Mouse (Mus musculus) MEL (cell line): Measurements from ENCODE around the gene Gm1113.

ENCODE experiments used
- CHD2 ChIP-seq: IDR thresholded peaks from 2 replicates; pipeline ENCODE4 v1.6.1; 2011; ENCODE audit warnings: low read length, improper control_type of control experiment
- CTCF ChIP-seq, 3 experiments: IDR thresholded peaks in 2 of 3; conservative IDR thresholded peaks in 1 of 3; 2 replicates each; pipeline ENCODE4 v1.5.1; 2011 to 2012; ENCODE audit warnings: low read length in 3 of 3, low read depth in 2 of 3, mild to moderate bottlenecking in 2 of 3, improper control_type of control experiment in 1 of 3, inconsistent platforms in 1 of 3, mixed read lengths in 1 of 3, moderate library complexity in 1 of 3; ENCODE audit not compliant: control insufficient read depth in 1 of 3, insufficient read depth in 1 of 3, poor library complexity in 1 of 3, severe bottlenecking in 1 of 3
- E2F4 ChIP-seq: IDR thresholded peaks from 2 replicates; pipeline ENCODE4 v1.6.1; 2011; ENCODE audit warnings: low read depth, low read length, improper control_type of control experiment, borderline replicate concordance
- EP300 ChIP-seq, 2 experiments: IDR thresholded peaks; 2 replicates each; pipeline ENCODE4 v1.6.1; 2011; ENCODE audit warnings: improper control_type of control experiment in 2 of 2, low read length in 2 of 2, low read depth in 1 of 2, mild to moderate bottlenecking in 1 of 2
- ETS1 ChIP-seq: IDR thresholded peaks from 2 replicates; pipeline ENCODE4 v1.6.1; 2012; ENCODE audit warnings: low read depth, mild to moderate bottlenecking, inconsistent platforms, low read length, improper control_type of control experiment, moderate library complexity
- GABPA ChIP-seq: IDR thresholded peaks from 2 replicates; pipeline ENCODE4 v1.6.1; 2012; ENCODE audit warnings: low read depth, mild to moderate bottlenecking, inconsistent platforms, low read length, improper control_type of control experiment, moderate library complexity
- HCFC1 ChIP-seq: IDR thresholded peaks from 2 replicates; pipeline ENCODE4 v1.6.1; 2012; ENCODE audit warnings: low read depth, mild to moderate bottlenecking, inconsistent platforms, low read length, improper control_type of control experiment, moderate library complexity
- NRF1 ChIP-seq: IDR thresholded peaks from 2 replicates; pipeline ENCODE4 v1.6.1; 2014; ENCODE audit warnings: low read depth, mild to moderate bottlenecking, inconsistent platforms, low read length, improper control_type of control experiment, moderate library complexity; ENCODE audit not compliant: poor library complexity, insufficient read depth, severe bottlenecking
- POLR2A ChIP-seq, 2 experiments: IDR thresholded peaks; 2 replicates each; pipeline ENCODE4 v1.6.1; 2011 to 2012; ENCODE audit warnings: low read length in 2 of 2, mild to moderate bottlenecking in 2 of 2, control low read depth in 1 of 2, improper control_type of control experiment in 1 of 2, low read depth in 1 of 2, moderate library complexity in 1 of 2; ENCODE audit not compliant: control insufficient read depth in 1 of 2, insufficient read depth in 1 of 2, poor library complexity in 1 of 2
- RCOR1 ChIP-seq: IDR thresholded peaks from 2 replicates; pipeline ENCODE4 v1.6.1; 2012; ENCODE audit warnings: low read depth, mild to moderate bottlenecking, inconsistent platforms, low read length, improper control_type of control experiment
- ZC3H11A ChIP-seq: IDR thresholded peaks from 2 replicates; pipeline ENCODE4 v1.6.1; 2012; ENCODE audit warnings: low read depth, mild to moderate bottlenecking, inconsistent platforms, low read length, improper control_type of control experiment

DNA sequence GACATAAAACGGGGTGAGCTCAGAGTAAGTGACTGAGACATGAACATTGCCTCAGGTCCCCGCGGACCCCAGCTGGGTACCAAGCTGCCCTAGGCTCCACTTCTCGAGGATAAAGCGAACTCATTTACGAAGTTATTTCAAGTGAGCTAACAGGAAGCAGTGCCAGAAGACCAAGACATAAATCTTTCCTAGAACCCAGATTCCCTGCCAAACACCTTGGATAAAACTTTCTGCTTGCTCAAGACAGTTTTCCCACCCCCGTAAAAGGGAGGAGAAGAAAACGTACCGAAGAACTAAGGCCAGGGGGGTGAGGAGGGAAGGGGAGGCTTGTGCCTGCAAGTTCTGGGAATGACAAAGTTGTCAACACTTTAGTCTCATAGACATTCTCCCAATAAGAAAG is 15.2 kb upstream of the Gm1113 start:
- TF ChIP-seq POLR2A (IDR thresholded peaks at IDR 0.05; ENCODE audit: control insufficient read depth in 1 of 2, insufficient read depth in 1 of 2, low read depth in 1 of 2, low read length in 2 of 2, poor library complexity in 1 of 2) = no peak
- no peak for TF ChIP-seq NRF1
- no peak for TF ChIP-seq CHD2
- no peak for TF ChIP-seq ZC3H11A
- TF ChIP-seq RCOR1 = no peak
- no peak for TF ChIP-seq CTCF (IDR thresholded peaks at IDR 0.05 in 2 of 3, conservative IDR thresholded peaks at IDR 0.05 in 1 of 3; ENCODE audit: control insufficient read depth in 1 of 3, insufficient read depth in 1 of 3, low read depth in 2 of 3, low read length in 3 of 3, poor library complexity in 1 of 3, severe bottlenecking in 1 of 3)
- no peak for TF ChIP-seq EP300 (IDR thresholded peaks at IDR 0.05; ENCODE audit: low read depth in 1 of 2, low read length in 2 of 2)
- no peak for TF ChIP-seq GABPA
- TF ChIP-seq HCFC1 = no peak
- no peak for TF ChIP-seq E2F4
- TF ChIP-seq ETS1 = no peak
